Mouse (Mus musculus) limb, embryonic 11.5 days (tissue): ENCODE measurements at regions not wholly inside any gene's neighbourhood (a gene's known extent, or its start where the extent isn't known, plus 50 kb on each side); places are given as distances from the start of the nearest gene placed in this dataset.

Source experiments
- ATAC-seq: fragments of 200-750 bp; cut with Nextera tagmentation; 2 replicates; pipeline ENCODE4 v1.8.0; 2017; ENCODE audit warnings: low read depth; ENCODE audit not compliant: insufficient number of reproducible peaks, low FRiP score, low TSS enrichment
- DNase-seq: peaks from one replicate; pipeline ENCODE4 v3.0.0-alpha.2; 2015; ENCODE audit warnings: low spot score
- H3K27ac ChIP-seq: fragments of 300-500 bp; sonication (generic); replicated peaks from 2 replicates; pipeline ENCODE4 v1.5.1; 2014; ENCODE audit warnings: low read depth, mild to moderate bottlenecking, low read length
- H3K27me3 ChIP-seq: fragments of 300-500 bp; sonication (generic); 2 replicates; pipeline ENCODE4 v1.6.1; 2014; ENCODE audit warnings: mild to moderate bottlenecking, low read length, mixed read lengths; ENCODE audit not compliant: control insufficient read depth, insufficient read depth
- H3K36me3 ChIP-seq: fragments of 300-500 bp; sonication (generic); 2 replicates; pipeline ENCODE4 v1.6.1; 2014; ENCODE audit warnings: mild to moderate bottlenecking, low read length, moderate library complexity, mixed read lengths; ENCODE audit not compliant: control insufficient read depth, insufficient read depth
- H3K4me1 ChIP-seq: fragments of 300-500 bp; sonication (generic); 2 replicates; pipeline ENCODE4 v1.6.1; 2014; ENCODE audit warnings: low read length, mixed read lengths; ENCODE audit not compliant: control insufficient read depth, insufficient read depth
- H3K4me2 ChIP-seq: fragments of 300-500 bp; sonication (generic); 2 replicates; pipeline ENCODE4 v1.6.1; 2014; ENCODE audit warnings: low read depth, mild to moderate bottlenecking, moderate library complexity; ENCODE audit not compliant: severe bottlenecking
- H3K4me3 ChIP-seq: fragments of 300-500 bp; sonication (generic); 2 replicates; pipeline ENCODE4 v1.5.1; 2014; ENCODE audit warnings: low read depth, low read length
- H3K9ac ChIP-seq: fragments of 300-500 bp; sonication (generic); 2 replicates; pipeline ENCODE4 v1.6.1; 2014; ENCODE audit warnings: mild to moderate bottlenecking, low read length
- H3K9me3 ChIP-seq: fragments of 300-500 bp; sonication (generic); 2 replicates; pipeline ENCODE4 v1.6.1; 2016; ENCODE audit warnings: low read length; ENCODE audit not compliant: control insufficient read depth
- WGBS: fragments of 180-500 bp; shearing (Covaris S2); extraction: QIAGEN DNeasy Blood & Tissue Kit; methylation state at CpG from one replicate; pipeline ENCODE4 v1.1.7; 2014; 5-methylcytosine and 5-hydroxymethylcytosine counted together

GRCm38 (mm10) chr6:104916787-104917186 lies 424.2 kb downstream of the Cntn6 start:
- no peak for DNase-seq
- Histone ChIP-seq H3K36me3 (no peaks in the 10 kb centered on the region), H3K27ac (no peak overlapping the region), H3K4me2 (no peak overlapping the region), H3K27me3 (no peaks in the 10 kb centered on the region), H3K9me3 (no peaks in the 10 kb centered on the region), H3K4me1 (no peaks in the 10 kb centered on the region), H3K9ac (no peak overlapping the region), H3K4me3 (no peak overlapping the region)
- no peak for ATAC-seq

- DNase-seq (no peak), ATAC-seq (no peak)
- Histone ChIP-seq H3K9me3 (no peaks in the 10 kb centered on the region), H3K27ac (no peak overlapping the region), H3K4me1 (no peaks in the 10 kb centered on the region), H3K9ac (no peak overlapping the region), H3K4me2 (no peak overlapping the region), H3K27me3 (no peaks in the 10 kb centered on the region), H3K4me3 (no peak overlapping the region), H3K36me3 (no peaks in the 10 kb centered on the region)
- 75% methylated on average over 1 of the region's 1 CpGs for WGBS
Measured at GRCm38 (mm10) chr6:104922577-104922976, 430.0 kb downstream of the Cntn6 start.

- H3K36me3 ChIP-seq = no peaks in the 10 kb centered on the region
- ATAC-seq (no peak), DNase-seq (no peak)
- H3K27ac ChIP-seq = no peak overlapping the region
- no peaks in the 10 kb centered on the region for H3K4me1 ChIP-seq
- no peak overlapping the region for H3K9ac ChIP-seq
- H3K27me3 ChIP-seq = no peaks in the 10 kb centered on the region
- no peak overlapping the region for H3K4me2 ChIP-seq
- no peaks in the 10 kb centered on the region for H3K9me3 ChIP-seq
- H3K4me3 ChIP-seq = no peak overlapping the region
Measured at GRCm38 (mm10) chr6:104926088-104926487, 433.5 kb downstream of the Cntn6 start.

GRCm38 (mm10) chr6:104930284-104930683 lies 437.7 kb downstream of the Cntn6 start:
- Histone ChIP-seq H3K4me1 (no peaks in the 10 kb centered on the region), H3K9ac (no peak overlapping the region), H3K27ac (no peak overlapping the region), H3K4me2 (no peak overlapping the region), H3K9me3 (no peaks in the 10 kb centered on the region), H3K36me3 (no peaks in the 10 kb centered on the region), H3K27me3 (no peaks in the 10 kb centered on the region), H3K4me3 (no peak overlapping the region)
- 83% methylated on average over 5 of the region's 5 CpGs for WGBS
- no peak for ATAC-seq
- no peak for DNase-seq

- Histone ChIP-seq H3K27me3 (no peaks in the 10 kb centered on the region), H3K4me1 (no peaks in the 10 kb centered on the region), H3K36me3 (no peaks in the 10 kb centered on the region), H3K4me2 (no peak overlapping the region), H3K27ac (no peak overlapping the region), H3K9ac (no peak overlapping the region), H3K4me3 (no peak overlapping the region), H3K9me3 (no peaks in the 10 kb centered on the region)
- DNase-seq (no peak), ATAC-seq (no peak)
- 86% methylated on average over 4 of the region's 4 CpGs for WGBS
Measured at GRCm38 (mm10) chr6:104932153-104932552, 439.6 kb downstream of the Cntn6 start.

- no peak overlapping the region for H3K9ac ChIP-seq
- H3K36me3 ChIP-seq = no peaks in the 10 kb centered on the region
- 92% methylated on average over 1 of the region's 1 CpGs for WGBS
- DNase-seq (no peak), ATAC-seq (no peak)
- no peaks in the 10 kb centered on the region for H3K9me3 ChIP-seq
- H3K4me2 ChIP-seq = no peak overlapping the region
- H3K27ac ChIP-seq = no peak overlapping the region
- no peak overlapping the region for H3K4me3 ChIP-seq
- no peaks in the 10 kb centered on the region for H3K27me3 ChIP-seq
- no peaks in the 10 kb centered on the region for H3K4me1 ChIP-seq
Measured at GRCm38 (mm10) chr6:104939134-104939533, 446.5 kb downstream of the Cntn6 start.

- no peaks in the 10 kb centered on the region for H3K27me3 ChIP-seq
- ATAC-seq = no peak
Measured at GRCm38 (mm10) chr6:104974517-104974916, 481.9 kb downstream of the Cntn6 start.

GRCm38 (mm10) chr6:104984144-104984543 lies 491.6 kb downstream of the Cntn6 start:
- DNase-seq (no peak), ATAC-seq (no peak)
- no peaks in the 10 kb centered on the region for H3K36me3 ChIP-seq
- H3K4me1 ChIP-seq = no peaks in the 10 kb centered on the region
- WGBS = 64% methylated on average over 1 of the region's 1 CpGs
- H3K4me2 ChIP-seq = no peak overlapping the region
- H3K4me3 ChIP-seq = no peak overlapping the region
- no peak overlapping the region for H3K9ac ChIP-seq
- H3K9me3 ChIP-seq = no peaks in the 10 kb centered on the region
- no peak overlapping the region for H3K27ac ChIP-seq
- H3K27me3 ChIP-seq = no peaks in the 10 kb centered on the region

More at GRCm38 (mm10) chr6:104974517-104974916, 481.9 kb downstream of the Cntn6 start:
- no peaks in the 10 kb centered on the region for H3K36me3 ChIP-seq
- DNase-seq = no peak
- no peak overlapping the region for H3K4me3 ChIP-seq
- no peaks in the 10 kb centered on the region for H3K9me3 ChIP-seq
- no peaks in the 10 kb centered on the region for H3K4me1 ChIP-seq
- H3K4me2 ChIP-seq = no peak overlapping the region
- H3K27ac ChIP-seq = no peak overlapping the region
- H3K9ac ChIP-seq = no peak overlapping the region

GRCm38 (mm10) chr6:104989863-104990262 lies 497.3 kb downstream of the Cntn6 start:
- no peak for ATAC-seq
- H3K36me3 ChIP-seq = no peaks in the 10 kb centered on the region
- H3K9ac ChIP-seq = no peak overlapping the region
- no peak overlapping the region for H3K4me2 ChIP-seq
- H3K9me3 ChIP-seq = no peaks in the 10 kb centered on the region
- no peaks in the 10 kb centered on the region for H3K4me1 ChIP-seq
- no peak overlapping the region for H3K27ac ChIP-seq
- no peaks in the 10 kb centered on the region for H3K27me3 ChIP-seq
- DNase-seq = no peak
- WGBS = 89% methylated on average over 4 of the region's 4 CpGs
- H3K4me3 ChIP-seq = no peak overlapping the region
